Mouse (Mus musculus) induced T-regulatory cell, adult 2 months (primary cell): ENCODE results near the gene Pcdh17.

Experiments used
- DNase-seq: peaks from one replicate; pipeline ENCODE4 v3.0.0-alpha.2; 2012; ENCODE audit warnings: low read depth

Pcdh17 gene

DNA sequence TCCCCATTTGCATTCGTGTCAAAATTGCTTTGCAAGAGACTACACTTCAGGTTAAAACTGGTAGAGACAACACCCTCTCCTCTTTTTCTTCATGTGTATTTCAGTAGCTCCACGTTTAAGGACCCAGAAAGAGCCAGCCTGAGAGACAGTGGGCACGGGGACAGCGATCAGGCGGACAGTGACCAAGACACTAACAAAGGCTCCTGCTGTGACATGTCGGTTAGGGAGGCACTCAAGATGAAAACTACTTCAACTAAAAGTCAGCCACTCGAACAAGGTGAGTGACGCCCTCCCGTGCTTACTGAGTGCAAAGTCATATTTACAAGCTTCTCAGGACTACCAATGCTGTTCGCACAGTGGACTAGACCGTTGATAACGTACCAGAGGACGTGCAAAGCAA, 34.0 kb downstream of the Pcdh17 start:
- no peak for DNase-seq

DNA sequence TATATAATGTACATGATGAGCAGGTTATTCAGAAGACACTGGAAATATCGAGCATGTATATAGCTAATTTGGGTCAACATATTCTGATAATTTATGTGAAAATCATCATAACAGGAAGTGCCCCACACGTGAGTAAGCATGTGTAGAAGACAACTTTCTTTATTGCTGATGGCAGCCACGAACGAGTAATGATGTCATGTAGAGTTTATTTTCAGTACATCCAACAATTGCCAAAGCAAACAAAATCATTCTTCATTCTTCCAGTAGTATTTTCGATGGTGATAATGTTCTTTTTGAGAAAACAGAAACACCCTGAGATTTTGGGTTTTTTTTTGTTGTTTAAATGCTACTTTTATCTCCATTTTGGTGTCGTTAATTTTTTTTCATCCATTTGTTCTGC, 37.2 kb downstream of the Pcdh17 start:
- no peak for DNase-seq

- DNase-seq: no peak
These were observed 41.0 kb downstream of the Pcdh17 start for GRCm38 (mm10) chr14:84484350-84484749.

DNA sequence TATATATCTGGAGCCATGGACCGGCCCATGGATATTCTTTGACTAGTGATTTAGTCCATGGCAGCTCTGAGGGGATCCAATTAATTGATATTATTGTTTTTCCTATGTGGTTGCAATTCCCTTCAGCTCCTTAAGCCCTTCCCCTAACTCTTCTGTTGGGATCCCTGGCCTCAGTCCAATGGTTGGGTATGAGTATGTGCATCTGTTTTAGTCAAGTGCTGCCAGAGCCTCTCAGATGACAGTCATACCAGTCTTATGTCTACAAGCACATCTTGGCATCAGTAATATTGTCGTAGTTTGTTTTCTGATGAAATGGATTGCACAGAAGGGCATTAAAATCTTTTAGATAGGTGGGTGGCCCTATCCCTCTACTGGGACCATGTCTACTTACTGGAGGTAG, 67.6 kb downstream of the Pcdh17 start:
- no peak for DNase-seq

- DNase-seq: no peak
These were observed 89.0 kb downstream of the Pcdh17 start for GRCm38 (mm10) chr14:84532397-84532796.

GRCm38 (mm10) chr14:84535264-84535663, 91.9 kb downstream of the Pcdh17 start:
- no peak for DNase-seq

- DNase-seq: no peak
These were observed 98.5 kb downstream of the Pcdh17 start for GRCm38 (mm10) chr14:84541838-84542237.

- no peak for DNase-seq
These were observed 102.6 kb downstream of the Pcdh17 start for GRCm38 (mm10) chr14:84545968-84546367.

DNA sequence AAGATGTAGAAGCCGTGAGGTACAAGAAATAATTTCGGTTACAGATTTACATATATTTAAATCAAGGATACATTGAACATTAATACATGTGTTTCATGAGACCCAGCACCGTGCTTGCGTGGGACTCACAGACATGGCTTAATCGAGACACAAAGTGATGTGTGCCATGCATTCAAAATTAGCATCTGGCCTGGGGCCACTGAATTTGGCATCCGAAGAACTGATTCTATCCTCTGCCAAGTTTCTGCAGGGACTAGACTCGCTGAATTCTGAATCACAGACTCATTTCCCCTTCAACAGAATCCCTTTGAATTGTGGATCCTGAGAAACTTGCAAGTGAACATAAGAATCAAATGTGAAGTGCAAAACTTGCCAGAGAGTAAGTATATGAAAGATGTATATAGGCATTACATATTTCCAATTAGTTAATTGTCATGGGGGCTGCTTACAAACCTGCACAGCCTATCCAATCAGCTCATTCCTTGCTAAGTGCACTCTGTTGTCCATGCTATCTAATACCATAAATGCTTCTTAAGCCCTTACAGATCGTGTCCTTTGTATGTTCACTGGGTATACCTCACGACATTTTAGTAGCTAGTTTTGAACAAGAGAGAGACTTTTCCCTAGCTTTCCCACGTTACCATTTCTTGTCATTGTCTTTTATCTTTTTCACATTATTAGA, 104.3 kb downstream of the Pcdh17 start:
- DNase-seq: no peak

- no peak for DNase-seq
These were observed 108.2 kb downstream of the Pcdh17 start for GRCm38 (mm10) chr14:84551546-84551945.

GRCm38 (mm10) chr14:84571071-84571470, 127.7 kb downstream of the Pcdh17 start:
- no peak for DNase-seq
